Mouse (Mus musculus) left cerebral cortex, postnatal 10 days (tissue): ENCODE measurements around the gene Rassf7. TPM values are rescaled to one million over a fixed set of nuclear protein-coding genes. Genes with fewer than 3 reads are reported as not detected.
"Not testable (repeated sequence)": the region's sequence is repeated elsewhere in the genome, so short reads cannot be mapped to it uniquely, and the experiment has no call there.

Source experiments
- DNase-seq, 2 experiments: peaks; one replicate each; pipeline ENCODE4 v3.0.0; 2021 to 2022; ENCODE audit warnings: low spot score in 2 of 2, mixed read lengths in 1 of 2; ENCODE audit errors: extremely low spot score in 1 of 2
- intact Hi-C: fragments of 180-260 bp; cut with DNase I; formaldehyde crosslinking; loops from one replicate; pipeline ENCODE4 v1.15.1; 2025
- total RNA-seq, 2 experiments: library from RNA; stranded (reverse); gene quantifications; 2 replicates each; pipeline ENCODE4 v1.2.3; 2021

The Rassf7 gene
- total RNA-seq, 2 experiments from 2014 or later: 0.58 to 0.69 TPM

DNA sequence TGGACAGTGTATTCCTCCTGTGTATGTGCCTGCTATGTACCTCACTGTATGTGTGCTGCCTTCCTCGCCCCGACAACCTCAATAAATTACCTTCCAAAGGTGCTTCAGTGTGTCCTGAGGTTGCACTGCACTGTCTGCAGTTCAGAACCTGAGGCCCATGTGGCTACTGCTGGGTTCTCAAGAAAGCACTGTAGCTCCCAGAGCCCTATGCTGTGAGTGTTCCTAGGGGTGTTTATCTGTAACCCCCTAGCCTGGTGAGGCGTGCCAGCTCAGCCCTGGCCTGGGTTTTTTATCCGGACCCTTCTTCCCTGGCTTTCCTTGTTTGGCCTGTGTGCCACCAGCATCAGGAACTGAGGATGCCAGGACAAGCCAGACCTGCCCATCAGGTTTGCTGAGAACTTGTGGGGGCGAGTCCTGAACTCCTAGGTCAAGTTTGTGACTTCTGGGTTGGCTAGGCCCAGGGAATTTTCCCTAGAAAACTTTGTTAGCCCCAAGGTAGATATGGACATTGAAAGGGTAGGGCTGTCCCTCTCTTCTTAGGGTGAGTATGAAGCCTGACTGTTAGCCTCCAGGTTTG is 3.0 kb downstream of the Rassf7 start:
- intact Hi-C loops: no loop called here
- DNase-seq: no peak

GRCm38 (mm10) chr7:141219558-141220099 is 4.0 kb downstream of the Rassf7 start:
- DNase-seq: no peak
- intact Hi-C loops: no loop called here

- intact Hi-C loops: no loop called here
Observed at GRCm38 (mm10) chr7:141220377-141220776, 4.7 kb downstream of the Rassf7 start.

DNA sequence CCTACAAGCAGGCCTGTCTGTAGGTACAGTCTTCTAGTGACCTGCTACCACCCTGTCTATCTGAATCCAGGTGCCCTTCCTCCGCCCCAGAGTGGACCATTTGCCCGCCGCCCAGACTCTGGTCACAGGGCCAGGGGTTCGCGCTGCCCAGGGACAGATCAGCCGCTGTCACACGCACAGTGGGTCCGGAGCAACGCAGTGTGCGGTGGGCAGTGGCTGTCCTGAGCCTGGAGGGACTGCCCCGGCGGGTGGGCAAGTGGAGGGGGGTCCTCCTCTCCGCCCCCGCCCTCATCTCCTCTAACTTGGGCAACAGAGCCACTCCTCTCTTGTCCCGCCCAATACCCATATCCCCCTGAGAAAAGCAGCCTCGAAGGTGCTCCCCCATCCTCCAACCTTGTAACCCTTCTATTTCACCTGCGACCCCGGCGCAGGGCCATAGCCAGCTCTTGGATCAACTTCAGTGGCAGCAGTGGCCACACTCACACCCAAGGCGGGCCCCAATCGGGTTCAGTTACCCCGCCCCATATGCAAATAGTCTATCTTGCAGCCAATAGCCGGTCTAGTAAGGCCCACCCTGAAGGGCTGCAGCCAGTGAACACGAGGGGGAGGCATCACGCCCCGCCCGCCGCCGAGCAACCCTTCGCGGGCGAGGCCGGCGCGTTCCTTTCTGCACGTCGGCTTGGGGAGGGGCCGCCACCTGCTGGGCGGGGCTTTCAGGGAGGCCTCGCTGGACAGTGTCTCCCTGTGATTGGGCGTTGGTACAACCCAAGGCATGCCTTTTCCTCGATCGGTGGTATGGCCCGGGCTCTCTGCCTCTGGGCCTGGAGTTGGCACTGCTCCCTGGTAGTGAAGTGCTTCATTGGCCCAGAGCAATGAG is 5.8 kb downstream of the Rassf7 start:
- intact Hi-C loops: no loop called here
- DNase-seq: peak; percentile 91 to 98

More at GRCm38 (mm10) chr7:141220377-141220776, 4.7 kb downstream of the Rassf7 start:
- DNase-seq: no peak

DNA sequence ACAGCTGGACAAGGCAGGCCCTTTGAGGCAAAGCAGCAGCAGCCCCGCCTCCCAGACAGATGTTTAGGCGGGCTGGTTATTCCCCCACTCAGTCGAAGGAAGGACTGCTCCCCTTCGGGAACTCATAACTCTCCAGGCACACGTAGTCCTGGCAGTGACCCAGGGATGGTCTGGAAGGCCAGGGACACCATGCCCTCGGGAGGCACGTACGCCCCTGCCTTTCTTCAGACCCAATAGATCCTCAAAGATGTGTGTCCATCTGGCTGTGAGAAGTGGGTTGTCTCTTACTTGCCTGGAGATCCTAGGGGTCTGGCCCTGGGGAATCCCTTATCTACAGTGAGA is 6.4 kb downstream of the Rassf7 start:
- intact Hi-C loops: no loop called here
- DNase-seq: no peak

- intact Hi-C loops: no loop called here
Observed at GRCm38 (mm10) chr7:141222696-141223215, 7.1 kb downstream of the Rassf7 start.

GRCm38 (mm10) chr7:141226535-141226934 is 10.9 kb downstream of the Rassf7 start:
- intact Hi-C loops: no loop called here
- no peak for DNase-seq

More at GRCm38 (mm10) chr7:141222696-141223215, 7.1 kb downstream of the Rassf7 start:
- no peak for DNase-seq

DNA sequence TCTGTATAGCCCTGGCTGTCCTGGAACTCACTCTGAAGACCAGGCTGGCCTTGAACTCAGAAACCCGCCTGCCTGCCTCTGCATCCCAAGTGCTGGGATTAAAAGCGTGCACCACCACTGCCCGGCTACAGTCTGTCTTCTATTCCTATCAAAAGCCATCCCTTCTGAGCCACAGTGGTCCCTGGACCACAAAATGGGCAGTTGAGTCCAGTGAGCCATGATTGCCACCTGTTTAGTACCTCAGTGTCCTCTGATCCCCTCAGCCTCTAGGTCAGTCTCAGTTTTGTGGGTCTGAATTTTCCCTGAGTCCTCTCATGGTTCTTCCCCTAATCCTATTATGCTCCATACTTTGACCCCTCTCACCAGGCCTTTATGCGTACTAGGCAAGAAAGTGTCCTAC is 12.1 kb downstream of the Rassf7 start:
- intact Hi-C loops: no loop called here
- no peak for DNase-seq

DNA sequence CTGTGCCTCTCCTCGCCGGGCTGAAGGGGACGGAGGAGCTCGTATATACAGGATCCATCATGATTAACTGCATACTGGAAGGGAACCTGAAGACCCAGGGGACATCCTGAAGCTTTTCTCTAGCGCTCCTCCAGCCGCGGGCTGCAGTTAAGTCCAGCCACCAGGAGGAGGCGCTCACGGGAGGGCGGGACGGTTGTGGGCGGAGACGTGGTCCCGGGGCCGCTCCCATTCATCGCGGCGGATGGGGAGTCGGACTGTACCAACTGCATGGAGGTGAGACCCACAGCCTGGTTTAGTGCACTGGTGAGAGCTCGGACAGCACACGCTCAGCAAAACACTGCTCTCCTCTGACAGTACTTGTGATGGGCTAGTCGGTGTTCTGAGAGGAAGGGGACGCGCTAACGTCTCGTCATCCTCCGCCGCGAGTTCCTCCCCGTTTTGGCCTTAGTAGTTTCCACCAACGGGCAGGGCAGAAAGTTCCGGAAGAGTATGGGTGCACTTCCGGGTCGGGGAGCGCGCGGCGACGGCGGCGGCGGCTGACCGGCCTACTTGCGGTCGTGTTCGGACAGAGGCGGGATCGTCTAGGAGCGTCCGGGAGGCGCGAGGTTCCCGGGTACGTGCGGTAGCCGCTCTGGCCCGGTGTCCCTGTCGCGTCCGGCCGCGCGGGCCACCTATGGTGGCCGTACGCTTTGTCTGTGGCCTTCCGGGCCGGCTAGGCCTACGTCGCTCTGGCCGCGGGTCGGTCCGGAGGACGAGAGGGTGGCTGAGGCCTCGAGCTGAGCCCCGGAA is 12.8 kb downstream of the Rassf7 start, which contains the start of gene Phrf1:
Phrf1 (plus strand) TSS at position 506 of the 789 bp plus-strand sequence.
- intact Hi-C loops: no loop called here
- DNase-seq: peak; percentile 85 to 92

- DNase-seq: no peak
Observed at GRCm38 (mm10) chr7:141229702-141230101, 14.0 kb downstream of the Rassf7 start.

DNA sequence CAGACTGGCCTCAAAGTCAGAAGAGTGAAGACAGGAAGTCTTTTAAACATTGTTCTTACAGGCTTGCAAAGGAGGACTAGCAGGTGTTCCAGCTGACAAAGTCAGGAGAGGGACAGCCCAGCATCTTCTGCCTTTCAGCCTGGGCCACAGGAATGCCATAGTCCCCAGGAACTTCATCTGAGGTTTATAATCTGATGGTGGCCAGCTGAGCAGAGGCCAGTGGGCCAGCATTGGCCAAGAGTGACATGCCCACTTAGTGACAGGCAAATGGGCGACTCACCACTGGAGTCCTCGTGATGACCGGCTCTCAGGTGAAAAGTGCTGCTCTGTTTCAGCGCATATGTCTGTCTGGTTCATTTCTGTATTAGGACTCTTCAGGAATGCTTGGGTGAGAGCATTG is 14.9 kb downstream of the Rassf7 start:
- intact Hi-C loops: no loop called here
- DNase-seq: no peak

More at GRCm38 (mm10) chr7:141229702-141230101, 14.0 kb downstream of the Rassf7 start:
- intact Hi-C loops: no loop called here

DNA sequence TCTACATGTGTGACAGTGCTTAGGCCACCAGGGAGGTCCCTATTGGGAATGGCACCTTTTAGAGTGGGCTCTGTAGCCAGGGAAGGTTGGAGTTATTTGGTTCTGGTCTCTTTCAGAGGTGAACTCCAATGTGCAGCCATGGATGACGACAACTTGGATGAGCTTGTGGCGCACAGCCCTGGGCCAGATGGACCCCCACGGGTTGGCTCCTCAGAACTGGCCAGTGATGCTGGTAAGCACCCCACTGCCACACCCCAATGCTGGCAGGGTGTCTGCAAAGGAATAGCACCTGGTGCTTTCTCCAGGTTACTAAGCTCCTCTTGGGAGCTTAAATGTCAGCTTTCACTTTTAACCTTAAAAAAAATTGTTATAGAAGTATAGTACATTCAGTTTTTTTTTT is 15.5 kb downstream of the Rassf7 start:
- intact Hi-C loops: no loop called here
- no peak for DNase-seq

GRCm38 (mm10) chr7:141231551-141231950 is 15.9 kb downstream of the Rassf7 start:
- intact Hi-C loops: no loop called here
- no peak for DNase-seq

DNA sequence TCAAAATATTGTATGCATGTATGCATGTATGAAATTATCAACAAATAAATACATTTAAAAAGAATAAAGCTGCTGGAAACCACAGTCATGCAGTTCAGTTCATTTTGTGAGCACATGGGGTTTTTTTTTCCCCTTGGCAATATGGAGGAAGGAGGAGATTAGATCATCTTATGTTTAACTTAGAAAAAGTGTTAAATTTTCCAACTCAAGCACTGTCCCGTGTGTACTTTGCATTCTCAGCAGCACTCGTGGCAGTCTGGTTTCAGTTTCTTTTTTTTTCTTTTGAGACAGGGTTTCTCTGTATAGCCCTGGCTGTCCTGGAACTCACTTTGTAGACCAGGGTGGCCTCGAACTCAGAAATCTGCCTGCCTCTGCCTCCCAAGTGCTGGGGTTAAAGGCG is 34.8 kb downstream of the Rassf7 start:
- intact Hi-C loops, DNase-seq: not testable (repeated sequence)

DNA sequence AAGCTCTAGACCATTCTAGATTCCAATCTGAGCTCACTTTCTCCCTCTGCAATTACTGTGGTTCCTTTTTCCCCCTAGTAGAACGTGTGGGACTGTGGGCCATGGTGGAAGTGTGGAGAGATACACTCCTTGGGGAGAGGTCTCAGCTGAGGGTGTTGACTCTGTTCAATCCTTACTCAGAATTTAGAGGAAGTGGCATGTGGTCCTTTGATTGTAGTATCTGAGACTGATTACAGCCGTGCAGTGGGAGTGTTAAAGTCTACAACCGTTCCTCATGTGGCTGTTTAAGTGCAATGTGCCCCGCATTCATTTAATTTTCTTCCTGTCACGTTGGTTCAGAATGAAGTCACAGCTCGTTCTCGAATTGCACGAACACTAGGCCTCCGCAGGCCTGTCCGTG is 40.5 kb downstream of the Rassf7 start:
- intact Hi-C loops: no loop called here
- no peak for DNase-seq

DNA sequence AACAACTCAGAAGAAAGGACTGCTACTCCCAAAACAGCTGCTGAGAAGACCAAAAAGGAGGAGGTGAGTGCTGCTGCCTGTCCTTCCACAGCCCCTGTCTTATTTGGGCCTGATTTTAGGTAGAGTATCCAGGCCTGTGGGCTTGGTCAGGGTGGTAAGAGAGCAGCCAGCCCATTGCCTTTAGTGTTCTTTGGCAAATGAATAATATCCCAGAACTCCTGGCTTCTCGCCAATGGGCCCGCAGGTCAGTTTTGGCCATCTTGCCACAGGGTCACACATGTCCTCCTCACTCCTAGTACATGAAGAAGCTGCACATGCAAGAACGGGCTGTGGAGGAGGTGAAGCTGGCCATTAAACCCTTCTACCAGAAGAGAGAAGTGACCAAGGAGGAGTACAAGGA is 45.8 kb downstream of the Rassf7 start:
- intact Hi-C loops: no loop called here
- no peak for DNase-seq

GRCm38 (mm10) chr7:141263640-141264039 is 48.0 kb downstream of the Rassf7 start:
- DNase-seq: no peak
- intact Hi-C loops: no loop called here

DNA sequence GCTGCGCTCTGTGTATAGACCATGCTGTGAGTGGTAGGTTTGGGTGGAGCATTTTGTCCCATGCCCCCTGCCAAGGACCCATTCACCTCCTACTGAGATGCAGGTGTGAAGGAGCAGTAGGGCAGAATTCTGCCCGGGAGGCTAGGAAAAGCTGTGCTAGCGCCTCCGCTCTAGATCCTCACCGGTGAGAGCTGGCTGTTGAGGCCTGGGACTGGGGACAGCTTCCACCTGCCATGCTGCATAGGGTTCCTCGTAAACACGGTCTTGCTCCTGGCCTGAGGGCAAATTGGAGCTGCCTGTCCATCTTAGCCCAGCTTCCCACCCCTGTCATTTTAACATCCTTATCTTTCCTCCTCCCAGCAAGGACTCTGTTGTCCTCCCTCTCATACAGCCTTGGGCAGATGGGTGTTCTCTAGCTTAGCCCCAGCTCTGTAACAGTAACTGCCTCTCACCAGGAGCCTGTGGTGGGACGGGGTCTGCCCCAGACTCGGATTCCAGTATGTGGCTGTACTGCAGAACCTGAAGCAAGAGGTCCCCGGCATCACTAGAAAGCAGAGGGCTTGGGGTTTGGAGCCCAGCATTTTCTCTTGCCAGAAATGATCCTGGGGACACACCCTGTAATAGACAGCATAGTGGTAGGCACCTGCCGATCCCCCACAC is 48.5 kb downstream of the Rassf7 start:
- intact Hi-C loops: no loop called here
- DNase-seq: no peak
